Mouse (Mus musculus) frontal cortex, postnatal 14 days (tissue): ENCODE results near the gene Ddx18.

Experiments
- DNase-seq, 2 experiments: peaks; one replicate each; pipeline ENCODE4 v3.0.0; 2022; ENCODE audit warnings: low spot score in 2 of 2

Ddx18 gene

DNA sequence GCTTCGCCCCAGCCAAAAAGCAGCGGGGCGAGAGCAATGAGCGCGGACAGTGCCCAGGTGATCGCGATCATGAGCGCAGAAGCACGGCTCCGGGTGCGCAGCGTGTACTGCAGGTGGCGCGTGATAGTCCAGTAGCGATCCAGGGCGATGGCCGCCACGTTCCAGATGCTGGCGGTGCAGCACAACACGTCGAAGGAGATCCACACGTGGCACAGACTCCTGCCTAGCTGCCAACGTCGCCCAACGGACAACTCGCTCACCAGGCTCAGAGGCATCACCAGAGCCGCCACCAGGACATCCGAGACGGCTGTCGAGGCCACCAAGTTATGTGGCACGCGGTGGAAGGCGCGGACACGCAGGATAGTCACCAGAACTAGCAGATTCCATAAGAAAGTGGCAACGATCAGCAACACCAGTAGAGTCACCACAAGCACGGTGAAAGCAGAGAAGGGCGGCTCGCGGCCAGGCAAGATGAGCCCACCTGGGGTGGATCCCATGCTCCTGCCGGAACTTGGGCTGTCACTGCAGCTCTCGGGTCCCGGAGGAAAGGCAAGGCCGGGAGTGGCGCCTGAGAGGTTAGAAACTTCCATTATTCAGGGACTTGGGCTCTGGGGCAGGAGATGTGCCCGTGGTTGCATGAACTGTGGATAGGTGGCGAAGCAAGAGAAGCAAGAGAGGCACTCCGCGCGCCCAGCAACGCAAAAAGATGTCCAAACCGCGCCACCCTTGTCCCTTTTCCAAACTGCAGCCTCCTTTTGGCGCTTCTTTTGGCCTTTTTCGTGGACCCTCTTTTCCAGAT, 40.0 kb downstream of the Ddx18 start:
- DNase-seq: no peak

DNA sequence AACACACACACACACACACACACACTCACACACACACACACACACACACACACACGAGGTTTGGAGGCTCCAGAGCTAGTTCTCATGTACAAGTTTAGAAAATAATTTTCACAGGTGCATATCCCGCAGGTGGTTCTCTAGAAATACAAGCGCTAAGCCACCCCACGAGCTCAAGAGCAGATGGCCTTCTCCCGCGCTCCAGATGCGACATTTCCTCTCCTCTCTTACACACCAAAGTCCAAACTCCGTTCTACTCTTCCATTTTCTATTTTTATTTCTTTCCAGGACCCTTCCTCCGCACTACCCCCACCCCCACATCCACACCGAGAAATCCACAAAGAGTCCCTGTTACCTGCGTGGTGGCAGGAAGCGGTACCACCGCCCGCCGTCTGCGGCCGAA, 40.7 kb downstream of the Ddx18 start:
- no peak for DNase-seq

DNA sequence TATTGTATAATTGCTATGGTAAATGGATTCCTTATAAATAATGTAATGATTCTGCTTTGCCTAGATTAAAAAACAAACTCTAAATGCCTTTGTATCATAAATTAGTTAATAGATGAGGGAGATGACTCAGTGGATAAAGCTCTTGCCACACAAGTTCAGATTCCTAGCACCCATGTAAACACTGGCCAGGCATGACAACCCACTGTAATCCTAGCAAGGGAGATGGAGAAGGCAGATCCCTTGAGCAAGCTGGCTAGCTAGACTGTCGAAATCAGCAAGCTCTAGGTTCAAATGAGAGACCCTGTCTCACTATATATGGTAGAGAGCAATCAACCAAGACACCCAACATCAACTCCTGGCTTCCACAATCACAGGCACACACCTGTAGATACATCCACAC, 49.2 kb downstream of the Ddx18 start:
- no peak for DNase-seq

DNA sequence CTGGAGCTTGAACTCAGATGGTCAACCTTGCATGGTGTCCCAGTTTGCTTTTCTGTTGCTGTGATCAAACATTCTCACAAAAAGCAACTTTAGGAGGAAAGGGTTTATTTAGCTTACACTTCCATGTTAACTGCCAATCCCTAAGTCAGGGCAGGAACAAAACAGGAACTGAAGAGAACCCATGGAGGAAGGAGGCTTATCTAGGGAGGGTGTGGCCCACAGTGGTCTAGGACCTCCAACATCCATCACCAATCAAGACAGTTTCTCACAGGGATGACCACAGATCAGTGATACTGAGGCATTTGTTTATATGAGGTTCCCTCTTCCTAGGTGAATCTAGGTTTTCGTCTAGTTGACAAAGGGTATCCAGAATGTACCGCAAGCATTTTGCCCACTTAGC, 55.8 kb downstream of the Ddx18 start:
- DNase-seq: no peak

DNA sequence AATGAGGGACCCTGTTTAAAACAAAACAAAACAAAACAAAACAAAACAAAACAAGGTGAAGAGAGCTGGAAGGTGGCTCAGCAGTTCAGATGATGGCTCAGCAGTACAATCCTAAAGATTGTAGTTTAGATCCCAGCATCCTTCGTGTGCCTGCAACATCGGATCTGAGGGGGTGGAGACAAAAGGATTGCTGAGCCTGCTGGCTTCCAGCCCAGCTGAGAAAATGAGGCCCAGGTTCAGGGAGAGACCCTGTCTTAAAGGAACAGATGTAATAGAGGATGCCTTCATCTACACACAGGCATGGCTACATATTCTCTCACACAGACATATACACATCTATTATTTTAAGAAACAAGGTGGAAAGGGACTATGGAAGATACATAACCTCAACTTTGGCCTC, 56.6 kb downstream of the Ddx18 start:
- no peak for DNase-seq

DNA sequence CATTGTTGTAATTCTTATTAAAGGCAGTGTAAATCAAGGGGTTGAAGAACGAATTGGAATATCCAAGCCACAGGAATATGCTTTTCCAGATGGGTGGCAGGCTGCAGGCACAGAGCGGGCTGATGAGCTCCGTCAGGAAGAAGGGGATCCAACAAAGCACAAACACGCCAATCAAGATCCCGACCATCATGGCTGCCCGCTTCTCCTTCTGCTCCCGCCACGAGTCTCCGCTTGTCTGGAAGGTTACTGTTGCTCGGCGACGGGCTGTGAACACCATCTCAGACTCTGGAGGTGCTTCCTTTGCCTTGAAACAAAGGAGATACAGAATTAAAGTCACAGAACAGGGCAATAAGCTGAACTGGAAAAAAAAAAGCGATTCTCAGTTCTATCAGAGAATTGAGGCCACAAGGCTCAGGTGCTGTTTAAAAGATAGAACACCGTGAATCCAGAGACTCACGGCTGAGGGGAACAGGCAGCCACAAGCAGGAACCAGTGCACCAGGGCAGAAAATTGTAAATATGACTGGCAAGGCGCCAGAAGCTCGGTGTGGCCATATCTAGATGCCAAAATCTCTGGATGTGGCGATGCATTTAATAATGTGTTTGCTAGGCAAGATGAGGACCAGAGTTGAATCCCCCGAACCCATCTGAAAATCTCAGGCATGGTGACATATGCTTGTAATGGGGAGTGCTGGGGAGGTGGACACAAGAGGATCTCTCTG, 57.2 kb downstream of the Ddx18 start:
- no peak for DNase-seq

DNA sequence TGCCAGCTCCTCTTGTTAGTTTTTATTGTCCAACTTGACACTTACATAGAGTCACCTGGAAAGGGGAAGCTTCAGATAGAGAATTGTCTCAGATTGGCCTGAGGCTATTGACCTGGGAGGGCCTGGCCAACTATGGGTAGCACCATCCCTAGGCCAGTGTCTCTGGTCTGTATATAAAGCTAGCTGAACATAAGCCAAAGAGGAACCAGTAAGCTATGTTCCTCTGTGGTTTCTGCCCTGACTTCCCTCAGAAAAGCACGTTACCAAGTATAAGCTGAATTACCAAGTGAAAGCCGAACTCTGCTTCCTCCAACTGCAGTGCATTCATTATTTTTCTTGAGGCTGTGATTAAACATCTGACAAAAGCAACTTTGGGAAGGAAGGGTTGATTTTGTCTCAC, 59.1 kb downstream of the Ddx18 start:
- DNase-seq: no peak
